Mouse (Mus musculus): ENCODE measurements around the gene Prpf3. TPM values are rescaled to one million over a fixed set of nuclear protein-coding genes. Genes with fewer than 3 reads are reported as not detected.

Prpf3 gene
- total and polyA plus RNA-seq, 3 experiments = 126 to 277 (median 199) TPM

- DNase-seq (ENCODE audit: low read depth, low spot score) = peak; percentile 92
- H3K36me3 ChIP-seq (ENCODE audit: control insufficient read depth in 1 of 2, insufficient read depth in 2 of 2, low read length in 2 of 2) = peaks cover 0 to 39% of the 10 kb centered on the region in 2 experiments; a peak in 2 of 4 replicates
- H3K27ac ChIP-seq (ENCODE audit: control insufficient read depth, low read depth, low read length) = peak within 1 kb of the TSS; percentile 98
- H3K4me3 ChIP-seq (ENCODE audit: control insufficient read depth in 1 of 2, insufficient read depth in 1 of 2, low read depth in 2 of 2, low read length in 2 of 2) = peak within 1 kb of the TSS; percentile 87 to 94
- H3K4me1 ChIP-seq (ENCODE audit: control insufficient read depth in 1 of 2, insufficient read depth in 2 of 2, low read length in 2 of 2) = peaks cover 13% of the 10 kb centered on the region in 2 experiments
- peaks cover 51% of the 10 kb centered on the region for H3K79me2 ChIP-seq (ENCODE audit: control insufficient read depth, insufficient read depth, low read length, poor library complexity)
- H3K27me3 ChIP-seq (ENCODE audit: control insufficient read depth in 1 of 2, insufficient read depth in 2 of 2, low read length in 2 of 2) = no peaks in the 10 kb centered on the region
- peak within 1 kb of the TSS; percentile 93 for H3K9ac ChIP-seq (ENCODE audit: control insufficient read depth, low read depth, low read length, poor library complexity, severe bottlenecking)
- no peak for TF ChIP-seq MYC (IDR thresholded peaks at IDR 0.05; ENCODE audit: low read depth, low read length)
- TF ChIP-seq MAFK (IDR thresholded peaks at IDR 0.05; ENCODE audit: borderline replicate concordance, low read depth, low read length) = no peak
- peak; percentile 51 for TF ChIP-seq TBP (IDR thresholded peaks at IDR 0.05; ENCODE audit: low read depth, low read length)
- TF ChIP-seq CTCF (IDR thresholded peaks at IDR 0.05 in 2 of 3, conservative IDR thresholded peaks at IDR 0.05 in 1 of 3; ENCODE audit: control insufficient read depth in 1 of 3, insufficient read depth in 1 of 3, low read depth in 2 of 3, low read length in 3 of 3, poor library complexity in 1 of 3, severe bottlenecking in 1 of 3) = peak in 1 of 3 experiments; percentile 0; a peak in 1 of 6 replicates
- TF ChIP-seq POLR2AphosphoS2 (IDR thresholded peaks at IDR 0.05; ENCODE audit: low read length) = no peak
- no peak for TF ChIP-seq MEF2A (IDR thresholded peaks at IDR 0.05; ENCODE audit: extremely low read depth, insufficient replicate concordance, low read depth, low read length, poor library complexity, severe bottlenecking)
- TF ChIP-seq ZC3H11A (IDR thresholded peaks at IDR 0.05; ENCODE audit: low read depth, low read length) = no peak
- no peak for TF ChIP-seq EP300 (IDR thresholded peaks at IDR 0.05; ENCODE audit: low read depth in 1 of 2, low read length in 2 of 2)
- TF ChIP-seq POLR2AphosphoS5 (IDR thresholded peaks at IDR 0.05; ENCODE audit: borderline replicate concordance, low read depth, low read length) = 0 out of 2 replicates have a peak, but pooled peaks have one; percentile 15
- TF ChIP-seq RAD21 (IDR thresholded peaks at IDR 0.05; ENCODE audit: low read depth, low read length) = no peak
- TF ChIP-seq POLR2A (IDR thresholded peaks at IDR 0.05; ENCODE audit: control insufficient read depth in 1 of 2, insufficient read depth in 1 of 2, low read depth in 1 of 2, low read length in 2 of 2, poor library complexity in 1 of 2) = peak; percentile 66 to 85; a peak in 3 of 4 replicates
- TF ChIP-seq ZNF384 (IDR thresholded peaks at IDR 0.05; ENCODE audit: low read depth, low read length) = no peak
- H3K9me3 ChIP-seq (replicated peaks; ENCODE audit: insufficient read depth, low read length) = no peaks in the 10 kb centered on the region
Measured at GRCm38 (mm10) chr3:95818571-95819288, 37.0 kb downstream of the Prpf3 start, which contains the start of gene Rprd2. Gene Rprd2 (minus strand): TSS chr3:95818863.

- DNase-seq (ENCODE audit: low read depth, low spot score) = peak; percentile 88
- H3K4me1 ChIP-seq (ENCODE audit: control insufficient read depth in 1 of 2, insufficient read depth in 2 of 2, low read length in 2 of 2) = peaks cover 13% of the 10 kb centered on the region in 2 experiments
- H3K27me3 ChIP-seq (ENCODE audit: control insufficient read depth in 1 of 2, insufficient read depth in 2 of 2, low read length in 2 of 2) = no peaks in the 10 kb centered on the region
- peak overlapping the region; percentile 93 for H3K9ac ChIP-seq (ENCODE audit: control insufficient read depth, low read depth, low read length, poor library complexity, severe bottlenecking)
- H3K9me3 ChIP-seq (replicated peaks; ENCODE audit: insufficient read depth, low read length) = no peaks in the 10 kb centered on the region
- peak overlapping the region; percentile 87 to 94 for H3K4me3 ChIP-seq (ENCODE audit: control insufficient read depth in 1 of 2, insufficient read depth in 1 of 2, low read depth in 2 of 2, low read length in 2 of 2)
- peaks cover 57% of the 10 kb centered on the region for H3K79me2 ChIP-seq (ENCODE audit: control insufficient read depth, insufficient read depth, low read length, poor library complexity)
- TF ChIP-seq EP300 (IDR thresholded peaks at IDR 0.05; ENCODE audit: low read depth in 1 of 2, low read length in 2 of 2) = no peak
- TF ChIP-seq MYB (IDR thresholded peaks at IDR 0.05; ENCODE audit: low read depth, low read length) = no peak
- no peak for TF ChIP-seq KAT2A (conservative IDR thresholded peaks at IDR 0.05; ENCODE audit: low read depth, low read length)
- TF ChIP-seq UBTF (IDR thresholded peaks at IDR 0.05; ENCODE audit: borderline replicate concordance, insufficient read depth, low read depth, low read length) = 0 out of 2 replicates have a peak, but pooled peaks have one; percentile 78
- no peak for TF ChIP-seq GATA1 (IDR thresholded peaks at IDR 0.05; ENCODE audit: low read depth, low read length)
- TF ChIP-seq TBP (IDR thresholded peaks at IDR 0.05; ENCODE audit: low read depth, low read length) = peak; percentile 83
- TF ChIP-seq POLR2A (IDR thresholded peaks at IDR 0.05; ENCODE audit: control insufficient read depth in 1 of 2, insufficient read depth in 1 of 2, low read depth in 1 of 2, low read length in 2 of 2, poor library complexity in 1 of 2) = peak in 1 of 2 experiments; percentile 77; a peak in 2 of 4 replicates
- TF ChIP-seq USF2 (IDR thresholded peaks at IDR 0.05; ENCODE audit: borderline replicate concordance in 1 of 2, insufficient read depth in 1 of 2, low read depth in 1 of 2, low read length in 2 of 2) = no peak
- peak; percentile 37; the same call in 1 of the 2 replicates for TF ChIP-seq POLR2AphosphoS5 (IDR thresholded peaks at IDR 0.05; ENCODE audit: borderline replicate concordance, low read depth, low read length)
- no peak for TF ChIP-seq NELFE (IDR thresholded peaks at IDR 0.05; ENCODE audit: low read depth, low read length)
- TF ChIP-seq CHD2 (IDR thresholded peaks at IDR 0.05; ENCODE audit: low read length) = no peak
- peak overlapping the region; percentile 98 for H3K27ac ChIP-seq (ENCODE audit: control insufficient read depth, low read depth, low read length)
- H3K36me3 ChIP-seq (ENCODE audit: control insufficient read depth in 1 of 2, insufficient read depth in 2 of 2, low read length in 2 of 2) = peaks cover 0 to 39% of the 10 kb centered on the region in 2 experiments; a peak in 2 of 4 replicates
Measured at GRCm38 (mm10) chr3:95818026-95818511, 37.6 kb downstream of the Prpf3 start.
